Comparison of ENCODE assay signal across 8 mouse cellular contexts in genomic region chr2:26022258-26022565, GRCm38 (mm10). TPM values are rescaled to one million over a fixed set of nuclear protein-coding genes. Genes with fewer than 3 reads are reported as not detected.
DNase-seq lines count a peak whose midpoint lies in the region; ATAC-seq and TF ChIP-seq lines count a peak whose summit lies in the region.

No protein-coding gene starts in this region.

- H3K36me3 ChIP-seq in lung, embryonic 16.5 days (ENCODE audit: control insufficient read depth, insufficient read depth, low read length), result no peaks in the 10 kb centered on the region
- no peaks in the 10 kb centered on the region for H3K36me3 ChIP-seq in limb, embryonic 11.5 days (ENCODE audit: control insufficient read depth, insufficient read depth, low read length)
- H3K36me3 ChIP-seq in neural tube, embryonic 15.5 days, result no peaks in the 10 kb centered on the region

- H3K4me3 ChIP-seq in cerebellum, adult 2 months (replicated peaks; ENCODE audit: insufficient read depth, low read depth, low read length), result no peak overlapping the region
- H3K4me3 ChIP-seq in lung, embryonic 16.5 days (ENCODE audit: low read length), result no peak overlapping the region; the same call in 1 of the 2 replicates
- H3K4me3 ChIP-seq in limb, embryonic 11.5 days (ENCODE audit: low read depth, low read length), result no peak overlapping the region
- 0 out of 2 replicates have a peak overlapping the region, but pooled peaks have one; percentile 93 for H3K4me3 ChIP-seq in neural tube, embryonic 15.5 days (replicated peaks)

- ATAC-seq in lung, embryonic 16.5 days (ENCODE audit: low read depth), result no peak
- no peak for ATAC-seq in limb, embryonic 11.5 days (ENCODE audit: insufficient number of reproducible peaks, low FRiP score, low TSS enrichment, low read depth)
- ATAC-seq in neural tube, embryonic 15.5 days (ENCODE audit: low FRiP score), result no peak; the same call in 1 of the 2 replicates

- H3K27me3 ChIP-seq in cerebellum, adult 2 months (ENCODE audit: control insufficient read depth, insufficient read depth, low read length), result no peaks in the 10 kb centered on the region
- H3K27me3 ChIP-seq in lung, embryonic 16.5 days (ENCODE audit: control insufficient read depth, insufficient read depth, low read depth, low read length), result no peaks in the 10 kb centered on the region
- no peaks in the 10 kb centered on the region for H3K27me3 ChIP-seq in limb, embryonic 11.5 days (ENCODE audit: control insufficient read depth, insufficient read depth, low read length)
- H3K27me3 ChIP-seq in neural tube, embryonic 15.5 days (replicated peaks), result no peaks in the 10 kb centered on the region

- peak overlapping the region; percentile 80 for H3K27ac ChIP-seq in cerebellum, adult 2 months (ENCODE audit: insufficient read depth, low read length)
- H3K27ac ChIP-seq in lung, embryonic 16.5 days (ENCODE audit: low read length), result no peak overlapping the region
- no peak overlapping the region for H3K27ac ChIP-seq in limb, embryonic 11.5 days (replicated peaks; ENCODE audit: low read depth, low read length)
- peak overlapping the region; percentile 68; the same call in 1 of the 2 replicates for H3K27ac ChIP-seq in neural tube, embryonic 15.5 days (replicated peaks)

- WGBS in cerebellum, adult 2 months, result 79% methylated on average over 8 of the region's 8 CpGs
- 76% methylated on average over 8 of the region's 8 CpGs for WGBS in lung, embryonic 16.5 days
- WGBS in limb, embryonic 11.5 days, result 86% methylated on average over 8 of the region's 8 CpGs
- 83% methylated on average over 8 of the region's 8 CpGs for WGBS in neural tube, embryonic 15.5 days

- peaks cover 19% of the 10 kb centered on the region for H3K4me1 ChIP-seq in cerebellum, adult 2 months (ENCODE audit: control insufficient read depth, insufficient read depth, low read length)
- peaks cover 10% of the 10 kb centered on the region for H3K4me1 ChIP-seq in lung, embryonic 16.5 days (replicated peaks; ENCODE audit: control insufficient read depth, insufficient read depth, low read length)
- peaks cover 6% of the 10 kb centered on the region; the same call in 1 of the 2 replicates for H3K4me1 ChIP-seq in limb, embryonic 11.5 days (ENCODE audit: control insufficient read depth, insufficient read depth, low read length)
- H3K4me1 ChIP-seq in neural tube, embryonic 15.5 days, result peaks cover 40% of the 10 kb centered on the region

- no peaks in the 10 kb centered on the region for H3K9me3 ChIP-seq in lung, embryonic 16.5 days (ENCODE audit: control insufficient read depth, low read length)
- no peaks in the 10 kb centered on the region for H3K9me3 ChIP-seq in limb, embryonic 11.5 days (ENCODE audit: control insufficient read depth, low read length)
- H3K9me3 ChIP-seq in neural tube, embryonic 15.5 days (replicated peaks), result no peaks in the 10 kb centered on the region

- no peak overlapping the region; the same call in 1 of the 2 replicates for H3K9ac ChIP-seq in lung, embryonic 16.5 days (ENCODE audit: low read length)
- no peak overlapping the region for H3K9ac ChIP-seq in limb, embryonic 11.5 days (ENCODE audit: low read length)
- no peak overlapping the region for H3K9ac ChIP-seq in neural tube, embryonic 15.5 days (replicated peaks)

- TF ChIP-seq CTCF in cerebellum, adult 2 months (IDR thresholded peaks at IDR 0.05; ENCODE audit: borderline replicate concordance, insufficient read depth, low read depth, low read length), result no peak

- no peak for DNase-seq in cerebellum, adult 2 months
- no peak for DNase-seq in cerebellum, adult 8-10 months
- DNase-seq in lung, postnatal 25 days (ENCODE audit: low spot score), result no peak
- DNase-seq in limb, embryonic 11.5 days (ENCODE audit: low spot score), result no peak
- DNase-seq in cerebellum, adult 9-11 months, result no peak
- DNase-seq in ovary, postnatal 10 days (ENCODE audit: low spot score), result no peak

- no peak for TF ChIP-seq POLR2A in cerebellum, adult 2 months (IDR thresholded peaks at IDR 0.05; ENCODE audit: borderline replicate concordance, insufficient read depth, low read length)

- peak overlapping the region; percentile 90 for H3K4me2 ChIP-seq in lung, embryonic 16.5 days (ENCODE audit: low read depth, low read length)
- H3K4me2 ChIP-seq in limb, embryonic 11.5 days (ENCODE audit: low read depth, severe bottlenecking), result peak overlapping the region; percentile 26; the same call in 1 of the 2 replicates
- H3K4me2 ChIP-seq in neural tube, embryonic 15.5 days, result peak overlapping the region; percentile 96

RNA-seq across cellular contexts. Expression of gene Ubac1, which starts 0.7 kb away (rescaled TPM):
- polyA plus RNA-seq in cerebellum, adult 2 months (2012; rRNA removed), result 92.2 and 101 TPM in 2 replicates
- 66.2 and 66.3 TPM in 2 replicates for polyA plus RNA-seq in lung, embryonic 16.5 days (2015; fragmentation: Nextera tagmentation; extraction: Ambion mirVana)
- polyA plus RNA-seq in limb, embryonic 11.5 days (2014; fragmentation: Nextera tagmentation; extraction: Ambion mirVana), result 98.7 and 110 TPM in 2 replicates
- 138 and 148 TPM in 2 replicates for polyA plus RNA-seq in neural tube, embryonic 15.5 days (2015; fragmentation: Nextera tagmentation; extraction: Ambion mirVana)

RNA-seq across cellular contexts. Expression of gene Camsap1, which starts 39.1 kb away (rescaled TPM):
- polyA plus RNA-seq in cerebellum, adult 2 months (2012; rRNA removed), result 35.7 and 39.7 TPM in 2 replicates
- polyA plus RNA-seq in lung, embryonic 16.5 days (2015; fragmentation: Nextera tagmentation; extraction: Ambion mirVana), result 5.6 and 5.8 TPM in 2 replicates
- polyA plus RNA-seq in limb, embryonic 11.5 days (2014; fragmentation: Nextera tagmentation; extraction: Ambion mirVana), result 29.5 and 36.8 TPM in 2 replicates
- polyA plus RNA-seq in neural tube, embryonic 15.5 days (2015; fragmentation: Nextera tagmentation; extraction: Ambion mirVana), result 42.3 and 61.6 TPM in 2 replicates

Comparison
In these comparisons a context has a peak if more than half of its experiments do, and no peak if none do; other contexts are left out.
1. H3K27ac ChIP-seq: peak in cerebellum, adult 2 months (single experiment) and neural tube, embryonic 15.5 days (single experiment); none in lung, embryonic 16.5 days (single experiment) and limb, embryonic 11.5 days (single experiment).
2. H3K4me2 ChIP-seq: peak in every context shown above with its lines; median percentile 96 in neural tube, embryonic 15.5 days; 90 in lung, embryonic 16.5 days; 26 in limb, embryonic 11.5 days.